Mouse (Mus musculus) ES-E14 (cell line): ENCODE results near the gene Pak3. TPM values are rescaled to one million over a fixed set of nuclear protein-coding genes. Genes with fewer than 3 reads are reported as not detected.

ENCODE experiments used
- DNase-seq: peaks from one replicate; pipeline ENCODE4 v3.0.0-alpha.2; 2013; ENCODE audit warnings: low read depth, low spot score
- H3K27ac ChIP-seq: 2 replicates; pipeline ENCODE4 v1.5.1; 2012; ENCODE audit warnings: low read depth, mild to moderate bottlenecking, low read length, moderate library complexity, mixed read lengths; ENCODE audit not compliant: poor library complexity, insufficient read depth, severe bottlenecking
- H3K36me3 ChIP-seq: 2 replicates; pipeline ENCODE4 v1.6.1; 2012; ENCODE audit warnings: mild to moderate bottlenecking, low read length, moderate library complexity, mixed read lengths; ENCODE audit not compliant: control insufficient read depth, poor library complexity, insufficient read depth, severe bottlenecking
- H3K4me1 ChIP-seq, 2 experiments: fragments of 150-350 bp in 1 of 2; sonication (generic) in 1 of 2; 2 replicates each; pipeline ENCODE4 v1.6.1; 2012; ENCODE audit warnings: low read length in 2 of 2, mild to moderate bottlenecking in 1 of 2, mixed read lengths in 1 of 2; ENCODE audit not compliant: control insufficient read depth in 2 of 2, insufficient read depth in 2 of 2, poor library complexity in 1 of 2
- H3K4me3 ChIP-seq, 2 experiments: fragments of 150-350 bp in 1 of 2; sonication (generic) in 1 of 2; 2 replicates each; pipeline ENCODE4 v1.5.1; 2012; ENCODE audit warnings: low read length in 2 of 2, low read depth in 1 of 2, mild to moderate bottlenecking in 1 of 2, mixed read lengths in 1 of 2; ENCODE audit not compliant: insufficient read depth in 1 of 2, poor library complexity in 1 of 2, severe bottlenecking in 1 of 2
- H3K9ac ChIP-seq: 2 replicates; pipeline ENCODE4 v1.6.1; 2012; ENCODE audit warnings: low read depth, mild to moderate bottlenecking, low read length, mixed read lengths; ENCODE audit not compliant: poor library complexity, insufficient read depth, severe bottlenecking
- H3K9me3 ChIP-seq: fragments of 150-350 bp; sonication (generic); 2 replicates; pipeline ENCODE4 v1.6.1; 2012; ENCODE audit warnings: low read depth, mild to moderate bottlenecking, low read length; ENCODE audit not compliant: control insufficient read depth, insufficient read depth
- CHD2 ChIP-seq: IDR thresholded peaks from 2 replicates; pipeline ENCODE4 v1.6.1; 2014; ENCODE audit warnings: mild to moderate bottlenecking, low read depth, low read length, inconsistent platforms
- HCFC1 ChIP-seq: IDR thresholded peaks from 2 replicates; pipeline ENCODE4 v1.6.1; 2012; ENCODE audit warnings: low read length, inconsistent platforms, borderline replicate concordance; ENCODE audit not compliant: insufficient read depth
- MAFK ChIP-seq: IDR thresholded peaks from 2 replicates; pipeline ENCODE4 v1.6.1; 2014; ENCODE audit warnings: mild to moderate bottlenecking, low read depth, low read length, inconsistent platforms; ENCODE audit not compliant: insufficient read depth
- ZC3H11A ChIP-seq: IDR thresholded peaks from 2 replicates; pipeline ENCODE4 v1.6.1; 2012; ENCODE audit warnings: low read depth, mild to moderate bottlenecking, inconsistent platforms, low read length, borderline replicate concordance
- ZNF384 ChIP-seq: IDR thresholded peaks from 2 replicates; pipeline ENCODE4 v1.6.1; 2012; ENCODE audit warnings: low read depth, low read length, inconsistent platforms
- in situ Hi-C, 2 experiments: fragments of 600-800 bp; cut with MboI; formaldehyde crosslinking; loops; one replicate each; pipeline ENCODE4 v1.15.1; 2025; ENCODE audit warnings: low sequenced_read_pairs in 2 of 2, inconsistent platforms in 1 of 2; ENCODE audit not compliant: unreplicated experiment in 2 of 2
- total RNA-seq: library from RNA; depleted of rRNA; stranded (reverse); fragments of 300-350 nt; gene quantifications from 2 replicates; pipeline ENCODE4 v1.2.3, GENCODE M21; 2012

Gene Pak3
- total RNA-seq, 1 experiment: 2.2 TPM

GRCm38 (mm10) chrX:143520195-143520594 lies 1.8 kb downstream of the Pak3 start:
- in situ Hi-C loops: no loop called here
- no peak overlapping the region for H3K4me3 ChIP-seq
- peaks cover 0 to 2% of the 10 kb centered on the region in 2 experiments; a peak in 1 of 4 replicates for H3K4me1 ChIP-seq
- TF ChIP-seq HCFC1 (no peak), CHD2 (no peak), ZNF384 (no peak), ZC3H11A (no peak), MAFK (no peak)
- no peak overlapping the region for H3K27ac ChIP-seq
- no peak overlapping the region for H3K9ac ChIP-seq
- no peaks in the 10 kb centered on the region for H3K9me3 ChIP-seq
- no peaks in the 10 kb centered on the region for H3K36me3 ChIP-seq
- no peak for DNase-seq

DNA sequence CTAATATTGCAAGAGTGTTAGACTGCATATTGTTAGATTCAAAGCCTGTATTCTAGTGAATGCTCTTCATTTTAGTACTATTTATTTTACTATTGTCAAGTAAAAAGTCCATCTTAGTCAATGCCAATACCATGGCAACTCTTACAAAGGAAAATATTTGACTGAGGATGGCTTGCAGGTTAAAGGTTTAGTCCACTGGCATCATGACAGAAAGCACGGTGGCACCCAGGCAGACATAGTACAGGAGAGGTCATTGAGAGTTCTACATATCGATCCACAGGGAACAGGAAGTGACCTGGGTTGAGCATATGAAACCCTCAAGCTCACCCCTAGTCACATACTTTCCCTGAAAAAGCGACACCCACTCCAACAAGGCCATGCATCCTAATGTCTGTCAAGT lies 13.9 kb downstream of the Pak3 start:
- no peak for TF ChIP-seq HCFC1
- no peak for TF ChIP-seq ZC3H11A
- TF ChIP-seq MAFK: no peak
- no peak for TF ChIP-seq ZNF384
- no peak for TF ChIP-seq CHD2
- Histone ChIP-seq H3K4me3 (no peak overlapping the region), H3K9me3 (no peaks in the 10 kb centered on the region), H3K27ac (no peak overlapping the region), H3K4me1 (no peaks in the 10 kb centered on the region), H3K9ac (no peak overlapping the region), H3K36me3 (no peaks in the 10 kb centered on the region)
- no peak for DNase-seq
- in situ Hi-C loops: no loop called here

- in situ Hi-C loops: no loop called here
- Histone ChIP-seq H3K9ac (no peak overlapping the region), H3K9me3 (no peaks in the 10 kb centered on the region), H3K4me1 (no peaks in the 10 kb centered on the region), H3K27ac (no peak overlapping the region), H3K36me3 (no peaks in the 10 kb centered on the region), H3K4me3 (no peak overlapping the region)
- TF ChIP-seq ZC3H11A (no peak), CHD2 (no peak)
- DNase-seq: no peak
Observed at GRCm38 (mm10) chrX:143533574-143533973, 15.2 kb downstream of the Pak3 start.

GRCm38 (mm10) chrX:143542756-143543155 lies 24.4 kb downstream of the Pak3 start:
- Histone ChIP-seq H3K9ac (no peak overlapping the region), H3K4me3 (no peak overlapping the region), H3K36me3 (no peaks in the 10 kb centered on the region), H3K27ac (no peak overlapping the region), H3K4me1 (peaks cover 0 to 3% of the 10 kb centered on the region in 2 experiments; a peak in 2 of 4 replicates), H3K9me3 (no peaks in the 10 kb centered on the region)
- no peak for DNase-seq
- in situ Hi-C loops: no loop called here
- TF ChIP-seq ZC3H11A (no peak), CHD2 (no peak), HCFC1 (no peak)

- H3K36me3 ChIP-seq: no peaks in the 10 kb centered on the region
- peak overlapping the region in 1 of 2 experiments; percentile 31; a peak in 1 of 4 replicates for H3K4me3 ChIP-seq
- H3K9me3 ChIP-seq: no peaks in the 10 kb centered on the region
- peaks cover 0 to 3% of the 10 kb centered on the region in 2 experiments; a peak in 2 of 4 replicates for H3K4me1 ChIP-seq
- H3K9ac ChIP-seq: no peak overlapping the region
- 0 out of 2 replicates have a peak overlapping the region, but pooled peaks have one; percentile 56 for H3K27ac ChIP-seq
- TF ChIP-seq ZC3H11A (no peak), MAFK (0 out of 2 replicates have a peak, but pooled peaks have one; percentile 44)
- in situ Hi-C loops: no loop called here
- DNase-seq: peak; percentile 41
Observed at GRCm38 (mm10) chrX:143543186-143543793, 24.9 kb downstream of the Pak3 start.
